Mouse (Mus musculus): ENCODE data around the gene Prr22. TPM values are rescaled to one million over a fixed set of nuclear protein-coding genes. Genes with fewer than 3 reads are reported as not detected.

Prr22 gene
- polyA plus RNA-seq (2015; fragmentation: Nextera tagmentation; extraction: Ambion mirVana), result 1.4 TPM in 2 replicates

DNA sequence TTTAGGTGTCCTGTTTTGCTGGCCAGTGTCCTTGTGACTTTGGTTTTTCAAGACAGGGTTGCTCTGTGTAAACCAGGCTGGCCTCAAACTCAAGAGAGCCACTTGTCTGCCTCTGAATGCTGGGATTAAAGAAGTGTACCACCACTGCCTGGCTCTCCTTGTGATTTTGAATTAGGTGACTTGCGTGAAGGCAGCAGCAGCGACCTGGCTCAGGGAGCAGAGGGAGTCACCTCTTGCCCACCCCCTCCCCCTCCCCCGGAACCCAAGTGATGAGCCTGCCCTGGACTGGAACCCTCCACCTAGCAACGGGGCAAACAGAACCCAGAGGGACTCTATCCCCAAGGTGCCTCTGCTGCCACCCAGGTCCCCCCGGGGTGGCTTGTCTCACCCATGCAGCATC is at the start of gene Prr22:
Gene Prr22 (plus strand): TSS at position 301 of the 400 bp plus-strand sequence.
- Histone ChIP-seq H3K27me3 (replicated peaks) (no peaks in the 10 kb centered on the region), H3K4me1 (peaks cover 7% of the 10 kb centered on the region), H3K9ac (no peak within 1 kb of the TSS), H3K9me3 (no peaks in the 10 kb centered on the region), H3K27ac (no peak within 1 kb of the TSS), H3K4me2 (no peak within 1 kb of the TSS), H3K36me3 (replicated peaks) (peaks cover 30% of the 10 kb centered on the region; the same call in 1 of the 2 replicates), H3K4me3 (no peak within 1 kb of the TSS)
- no peak for ATAC-seq (replicated peaks)
- WGBS, result 94% methylated on average over 5 of the region's 5 CpGs

DNA sequence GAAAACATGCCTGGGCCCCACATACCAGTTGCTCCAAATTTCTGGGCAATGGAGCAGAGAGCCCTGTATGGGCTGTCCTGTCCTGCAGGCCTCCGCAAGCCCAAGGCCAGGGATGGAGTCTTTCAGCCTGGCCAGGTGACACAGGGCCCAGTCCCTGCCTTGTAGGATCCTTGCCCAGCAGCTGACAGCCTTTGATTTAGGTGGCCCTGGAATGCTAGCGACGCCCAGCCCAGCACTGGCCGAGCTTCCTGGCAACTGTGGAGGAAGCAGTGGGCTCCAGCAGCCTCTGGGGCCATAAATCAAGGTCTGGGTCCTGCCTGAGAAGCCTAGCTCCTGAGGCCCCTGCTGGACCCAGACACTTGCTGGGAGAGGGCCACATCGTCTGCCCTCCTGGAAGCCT is 47.6 kb upstream of the Prr22 start:
- 96% methylated on average over 5 of the region's 5 CpGs for WGBS
- H3K9ac ChIP-seq, result no peak overlapping the region
- ATAC-seq (replicated peaks), result no peak

DNA sequence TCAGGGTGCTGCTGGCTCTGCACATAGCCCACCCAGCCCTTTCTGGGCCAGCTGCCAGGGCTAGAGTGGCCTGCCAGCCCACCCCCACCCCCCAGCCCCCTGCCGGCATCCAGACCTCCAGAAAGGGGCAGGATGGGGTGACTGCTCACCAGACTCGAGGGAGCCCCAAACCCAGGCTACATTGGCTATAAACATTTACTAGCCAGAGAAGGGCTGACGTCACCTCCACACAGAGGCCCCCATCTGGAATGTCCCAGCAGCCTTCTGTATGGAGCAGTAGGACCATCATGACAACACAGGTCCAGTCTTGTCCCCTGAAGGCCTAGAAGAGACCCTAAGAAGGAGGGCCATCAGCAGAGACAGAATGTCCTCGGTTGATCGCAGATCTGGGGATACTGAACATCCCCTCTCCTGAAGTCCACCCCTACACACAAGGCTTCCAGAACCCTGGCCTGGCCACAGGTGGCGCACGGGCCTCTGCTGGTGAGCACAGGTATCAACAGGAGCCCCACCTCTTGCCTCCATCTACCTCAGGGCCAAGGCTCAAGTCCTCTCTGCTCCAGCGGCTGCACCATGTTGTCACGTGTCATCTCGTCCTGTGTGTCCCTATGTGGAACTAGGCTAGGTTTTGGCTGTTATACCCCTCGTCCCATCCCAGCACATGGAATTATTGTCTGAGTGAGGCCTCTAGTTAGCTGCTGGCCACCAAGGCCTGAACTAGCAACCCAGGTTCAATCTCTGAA is 46.5 kb upstream of the Prr22 start:
- Histone ChIP-seq H3K9ac (no peak overlapping the region), H3K27me3 (replicated peaks) (no peaks in the 10 kb centered on the region), H3K36me3 (replicated peaks) (peaks cover 27% of the 10 kb centered on the region; the same call in 1 of the 2 replicates), H3K4me1 (peaks cover 14% of the 10 kb centered on the region), H3K4me3 (no peak overlapping the region), H3K27ac (no peak overlapping the region), H3K4me2 (no peak overlapping the region), H3K9me3 (no peaks in the 10 kb centered on the region)
- no peak for ATAC-seq (replicated peaks)
- WGBS, result 87% methylated on average over 11 of the region's 11 CpGs

More for the DNA sequence above, 47.6 kb upstream of the Prr22 start:
- Histone ChIP-seq H3K36me3 (replicated peaks) (peaks cover 27% of the 10 kb centered on the region; the same call in 1 of the 2 replicates), H3K27ac (no peak overlapping the region), H3K9me3 (no peaks in the 10 kb centered on the region), H3K4me3 (no peak overlapping the region), H3K4me2 (no peak overlapping the region), H3K4me1 (peaks cover 21% of the 10 kb centered on the region), H3K27me3 (replicated peaks) (no peaks in the 10 kb centered on the region)

DNA sequence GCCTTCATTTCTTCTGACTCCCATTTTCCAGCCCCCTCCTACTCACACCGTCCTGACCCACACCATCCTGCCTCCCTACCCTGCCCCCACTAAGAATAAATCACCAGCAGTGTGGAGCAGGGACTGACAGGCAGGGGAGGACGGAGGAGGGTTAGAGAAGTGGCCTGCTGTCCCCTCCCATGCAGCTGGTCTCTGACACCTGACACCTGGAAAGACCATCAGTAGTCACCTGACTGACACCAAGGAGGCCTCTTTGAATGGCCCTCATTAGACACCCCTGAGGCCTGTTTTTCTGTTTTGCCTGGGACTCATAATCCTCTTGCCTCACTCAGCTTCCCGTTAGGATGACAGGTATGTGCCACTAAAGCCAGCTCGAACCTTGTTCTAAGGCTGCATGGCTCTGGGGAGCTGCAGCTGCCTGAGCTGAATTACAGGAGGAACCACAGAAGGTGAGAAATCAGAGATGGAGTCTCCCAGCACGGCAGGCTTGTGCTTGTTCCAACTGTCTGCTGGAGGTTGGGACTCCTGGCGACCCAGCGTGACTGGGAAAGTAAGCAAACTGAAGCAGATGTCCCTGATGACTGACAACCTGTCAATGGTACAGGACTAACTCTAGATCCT is 42.9 kb upstream of the Prr22 start:
- Histone ChIP-seq H3K4me1 (no peaks in the 10 kb centered on the region), H3K4me3 (no peak overlapping the region), H3K27me3 (replicated peaks) (no peaks in the 10 kb centered on the region), H3K4me2 (no peak overlapping the region), H3K27ac (no peak overlapping the region), H3K9ac (no peak overlapping the region), H3K36me3 (replicated peaks) (peaks cover 20% of the 10 kb centered on the region; the same call in 1 of the 2 replicates), H3K9me3 (no peaks in the 10 kb centered on the region)
- 12% methylated on average over 7 of the region's 7 CpGs for WGBS
- ATAC-seq (replicated peaks), result 0 out of 2 replicates have a peak, but pooled peaks have one; percentile 27

DNA sequence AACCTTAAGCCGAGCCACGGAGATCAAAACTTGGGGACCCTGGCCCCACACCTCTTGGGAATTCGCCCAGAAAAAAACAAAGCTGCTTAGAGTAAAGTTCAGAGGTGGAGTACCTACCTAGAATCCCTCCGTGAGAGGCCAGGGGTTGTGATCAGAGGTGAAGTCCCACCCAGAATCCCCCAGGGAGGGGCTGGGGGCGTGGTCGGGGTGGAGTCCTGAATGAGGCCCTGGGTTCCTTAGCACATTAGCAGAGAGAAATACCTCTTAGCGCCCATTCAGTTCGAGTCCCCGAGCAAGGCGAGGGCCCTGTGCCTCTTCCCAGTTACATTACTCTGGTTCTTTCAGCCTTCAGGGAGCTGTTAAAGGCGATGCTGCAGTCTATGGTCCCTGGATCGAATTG is 42.4 kb upstream of the Prr22 start:
- 12% methylated on average over 12 of the region's 12 CpGs for WGBS
- Histone ChIP-seq H3K4me2 (no peak overlapping the region), H3K36me3 (replicated peaks) (peaks cover 15% of the 10 kb centered on the region; the same call in 1 of the 2 replicates), H3K4me3 (no peak overlapping the region), H3K9me3 (no peaks in the 10 kb centered on the region), H3K27me3 (replicated peaks) (no peaks in the 10 kb centered on the region), H3K9ac (no peak overlapping the region), H3K27ac (no peak overlapping the region), H3K4me1 (no peaks in the 10 kb centered on the region)
- ATAC-seq (replicated peaks), result no peak

DNA sequence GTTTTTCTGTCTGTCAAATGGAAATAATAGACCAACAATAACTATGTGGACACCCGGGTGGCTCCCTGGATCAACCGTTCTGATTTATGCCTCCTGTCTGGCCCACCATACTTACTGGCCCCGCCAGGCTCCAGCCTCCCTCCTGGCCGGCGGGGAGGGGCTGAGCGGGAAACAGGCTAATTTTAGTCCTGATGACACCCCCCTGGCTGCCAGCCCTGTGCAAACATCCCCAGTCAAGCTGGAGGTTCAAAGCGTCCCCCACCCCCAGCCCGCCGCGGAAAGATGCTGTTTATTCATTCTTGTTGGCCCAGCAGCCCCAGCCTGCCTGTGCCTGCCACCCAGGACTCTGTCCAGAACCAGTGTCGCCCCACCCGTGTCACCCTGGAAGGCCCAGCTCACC is 41.9 kb upstream of the Prr22 start:
- H3K27me3 ChIP-seq (replicated peaks), result no peaks in the 10 kb centered on the region
- H3K4me1 ChIP-seq, result no peaks in the 10 kb centered on the region
- H3K4me3 ChIP-seq, result no peak overlapping the region
- H3K27ac ChIP-seq, result no peak overlapping the region
- H3K4me2 ChIP-seq, result no peak overlapping the region
- ATAC-seq (replicated peaks), result no peak
- no peak overlapping the region for H3K9ac ChIP-seq
- WGBS, result 48% methylated on average over 12 of the region's 12 CpGs
- no peaks in the 10 kb centered on the region for H3K9me3 ChIP-seq
- H3K36me3 ChIP-seq (replicated peaks), result 0 out of 2 replicates have a peak, but pooled peaks cover 10% of the 10 kb centered on the region

DNA sequence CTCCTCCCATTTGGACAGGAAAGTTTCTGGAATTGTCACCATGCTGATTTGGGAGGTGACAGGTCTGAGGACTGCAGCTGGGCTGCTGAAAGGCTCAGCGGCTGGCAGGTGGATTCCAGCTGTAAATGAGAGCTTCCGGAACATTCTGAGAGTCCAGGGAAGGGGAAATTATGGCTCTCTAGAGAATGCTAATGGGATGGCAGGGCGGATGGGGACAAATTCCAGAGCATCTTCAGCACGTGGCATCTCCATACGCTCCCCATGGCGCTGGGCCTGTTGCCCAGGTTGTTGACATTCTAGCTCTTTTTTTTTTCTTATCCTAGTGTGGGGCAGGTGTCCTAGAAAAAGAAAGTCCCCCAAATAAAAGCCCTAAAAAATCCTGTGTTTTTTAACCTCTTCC is 40.9 kb upstream of the Prr22 start:
- Histone ChIP-seq H3K27ac (no peak overlapping the region), H3K4me2 (no peak overlapping the region), H3K27me3 (replicated peaks) (no peaks in the 10 kb centered on the region), H3K9me3 (no peaks in the 10 kb centered on the region), H3K9ac (no peak overlapping the region), H3K4me1 (no peaks in the 10 kb centered on the region), H3K36me3 (replicated peaks) (0 out of 2 replicates have a peak, but pooled peaks cover 3% of the 10 kb centered on the region), H3K4me3 (no peak overlapping the region)
- no peak for ATAC-seq (replicated peaks)
- 51% methylated on average over 6 of the region's 6 CpGs for WGBS

DNA sequence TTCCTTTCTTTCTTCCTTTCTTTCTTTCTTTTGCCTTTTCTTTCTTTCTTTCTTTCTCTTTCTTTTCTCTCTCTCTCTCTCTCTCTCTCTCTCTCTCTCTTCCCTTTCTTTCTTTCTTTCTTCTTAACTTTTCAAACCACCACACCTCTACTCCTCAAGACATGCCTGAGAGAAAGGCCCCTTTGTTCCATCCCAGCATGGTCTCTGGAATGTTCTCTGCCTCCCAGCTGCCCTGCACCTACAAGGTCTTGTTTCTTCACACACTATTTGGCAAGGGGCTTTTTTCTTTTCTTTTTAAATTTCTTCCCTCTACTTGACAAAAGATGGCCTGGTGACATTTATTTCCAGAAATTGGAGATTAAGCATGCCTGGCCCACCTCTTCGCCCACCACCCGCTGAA is 40.4 kb upstream of the Prr22 start:
- Histone ChIP-seq H3K9me3 (no peaks in the 10 kb centered on the region), H3K36me3 (replicated peaks) (0 out of 2 replicates have a peak, but pooled peaks cover 3% of the 10 kb centered on the region), H3K4me1 (no peaks in the 10 kb centered on the region), H3K27ac (no peak overlapping the region), H3K4me2 (no peak overlapping the region), H3K9ac (no peak overlapping the region), H3K27me3 (replicated peaks) (no peaks in the 10 kb centered on the region), H3K4me3 (no peak overlapping the region)
- ATAC-seq (replicated peaks), result no peak
- WGBS, result 51% methylated on average over 2 of the region's 2 CpGs

DNA sequence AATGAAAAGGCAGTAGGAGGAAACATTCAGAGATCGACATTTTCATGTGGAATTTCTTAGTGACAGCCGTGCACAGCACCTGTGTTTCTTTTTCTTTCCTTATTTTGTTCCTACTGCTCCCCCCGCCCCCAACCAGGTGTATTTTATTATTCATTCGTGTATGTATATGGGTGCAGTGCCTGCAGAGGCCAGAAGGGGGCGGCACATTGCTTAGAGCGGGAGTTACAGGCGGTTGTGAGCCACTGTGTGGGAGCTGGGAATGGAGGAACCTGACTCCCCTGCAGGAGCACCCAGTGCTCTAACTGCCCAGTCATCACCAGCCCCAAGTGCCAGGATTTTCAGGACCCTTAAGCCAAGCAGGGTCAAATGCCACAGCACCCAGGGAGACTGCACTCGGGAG is 33.5 kb upstream of the Prr22 start:
- WGBS, result 53% methylated on average over 8 of the region's 8 CpGs
- H3K36me3 ChIP-seq (replicated peaks), result no peaks in the 10 kb centered on the region
- no peaks in the 10 kb centered on the region for H3K27me3 ChIP-seq (replicated peaks)
- ATAC-seq (replicated peaks), result no peak
- H3K4me3 ChIP-seq, result no peak overlapping the region
- H3K4me1 ChIP-seq, result no peaks in the 10 kb centered on the region
- H3K9me3 ChIP-seq, result no peaks in the 10 kb centered on the region
- no peak overlapping the region for H3K27ac ChIP-seq
- H3K4me2 ChIP-seq, result no peak overlapping the region
- no peak overlapping the region for H3K9ac ChIP-seq

DNA sequence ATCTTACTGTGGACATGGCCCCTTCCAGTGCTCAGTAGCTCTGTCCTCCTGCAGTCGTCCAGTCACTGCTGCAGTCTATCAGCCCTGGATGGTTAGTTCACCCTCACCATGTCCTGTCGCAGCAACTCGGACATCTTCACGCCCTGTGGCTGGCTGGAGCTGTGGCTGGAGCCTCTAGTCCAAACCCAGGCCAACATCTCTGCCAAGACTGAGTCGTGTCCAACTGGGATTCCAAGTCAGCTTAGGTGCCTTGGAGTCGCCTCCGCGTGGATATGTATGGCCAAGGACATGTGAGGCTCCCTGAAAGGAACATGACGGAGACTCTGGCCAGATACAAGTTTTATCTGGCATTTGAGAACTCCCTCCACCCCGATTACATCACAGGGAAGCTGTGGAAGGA is 31.8 kb upstream of the Prr22 start:
- H3K4me3 ChIP-seq, result no peak overlapping the region
- no peaks in the 10 kb centered on the region for H3K36me3 ChIP-seq (replicated peaks)
- no peaks in the 10 kb centered on the region for H3K27me3 ChIP-seq (replicated peaks)
- no peak overlapping the region for H3K4me2 ChIP-seq
- no peak overlapping the region for H3K9ac ChIP-seq
- WGBS, result 81% methylated on average over 10 of the region's 10 CpGs
- no peak for ATAC-seq (replicated peaks)
- H3K27ac ChIP-seq, result no peak overlapping the region
- no peaks in the 10 kb centered on the region for H3K4me1 ChIP-seq
- no peaks in the 10 kb centered on the region for H3K9me3 ChIP-seq

DNA sequence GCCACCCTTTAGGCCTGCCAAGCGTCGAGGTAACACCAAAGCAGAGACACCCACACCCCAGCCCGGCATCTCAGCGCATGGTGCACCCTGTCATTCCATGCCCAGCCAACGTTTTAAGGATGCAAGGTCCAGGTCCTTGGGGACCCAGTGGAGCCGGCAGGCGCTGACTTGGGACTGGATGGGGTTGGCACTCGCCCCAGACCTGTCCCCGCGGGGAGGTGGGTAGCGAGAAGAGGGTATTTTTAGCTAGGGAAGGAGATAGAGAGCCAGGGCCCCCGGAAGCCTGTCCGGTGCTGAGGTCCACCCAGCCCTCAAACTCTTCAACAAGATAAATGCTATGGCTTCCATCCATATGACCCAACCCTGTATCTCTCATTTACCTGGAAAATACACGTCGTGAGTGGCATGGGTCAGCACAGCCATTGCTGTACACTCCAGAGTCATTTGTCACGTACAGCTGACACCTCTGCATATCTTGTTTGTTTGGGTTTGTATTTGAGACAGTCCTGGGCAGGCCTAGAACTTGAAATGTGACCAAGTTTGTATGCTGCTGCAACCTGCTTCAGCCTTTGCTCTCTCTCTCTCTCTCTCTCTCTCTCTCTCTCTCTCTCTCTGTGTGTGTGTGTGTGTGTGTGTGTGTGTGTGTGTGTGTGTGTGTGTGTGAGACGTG is 29.8 kb upstream of the Prr22 start:
- no peak for ATAC-seq (replicated peaks)
- 84% methylated on average over 17 of the region's 17 CpGs for WGBS
- no peaks in the 10 kb centered on the region for H3K27me3 ChIP-seq (replicated peaks)
- H3K4me3 ChIP-seq, result no peak overlapping the region
- no peaks in the 10 kb centered on the region for H3K36me3 ChIP-seq (replicated peaks)
- no peaks in the 10 kb centered on the region for H3K9me3 ChIP-seq
- H3K9ac ChIP-seq, result no peak overlapping the region
- H3K4me1 ChIP-seq, result no peaks in the 10 kb centered on the region
- H3K27ac ChIP-seq, result no peak overlapping the region
- H3K4me2 ChIP-seq, result no peak overlapping the region

DNA sequence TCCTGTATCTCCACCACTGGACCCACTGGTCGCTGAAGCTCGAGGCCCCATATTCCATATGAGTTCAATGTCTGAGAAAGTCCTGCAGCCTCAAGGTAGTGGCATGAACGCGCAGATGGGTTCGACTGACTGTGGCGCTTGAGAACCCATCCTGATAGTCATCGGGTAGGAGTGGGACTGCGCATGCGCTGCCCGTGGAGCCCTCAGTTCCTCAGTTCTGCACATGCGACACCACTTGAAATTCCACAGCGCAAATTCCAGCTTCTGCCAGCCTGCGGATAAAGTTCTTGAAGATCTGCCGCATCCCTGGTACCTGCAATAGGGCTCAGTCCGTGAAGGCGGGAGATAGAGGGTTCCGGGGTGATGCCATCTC is 29.3 kb upstream of the Prr22 start:
- H3K4me1 ChIP-seq, result no peaks in the 10 kb centered on the region
- H3K9me3 ChIP-seq, result no peaks in the 10 kb centered on the region
- no peak overlapping the region for H3K4me2 ChIP-seq
- H3K4me3 ChIP-seq, result no peak overlapping the region
- no peak overlapping the region for H3K9ac ChIP-seq
- no peaks in the 10 kb centered on the region for H3K36me3 ChIP-seq (replicated peaks)
- H3K27me3 ChIP-seq (replicated peaks), result no peaks in the 10 kb centered on the region
- no peak overlapping the region for H3K27ac ChIP-seq
- 82% methylated on average over 17 of the region's 17 CpGs for WGBS
- no peak for ATAC-seq (replicated peaks)

Data from midbrain, embryonic 15.5 days (tissue).